Mouse (Mus musculus): ENCODE results near the gene Cps1.

Gene Cps1

GRCm38 (mm10) chr1:67122797-67123196 is at the start of gene Cps1:
Gene Cps1, plus strand, starts transcription at chr1:67123026.
- DNase-seq (ENCODE audit: low spot score): no peak

GRCm38 (mm10) chr1:67077739-67078138 is 45.1 kb upstream of the Cps1 start:
- DNase-seq (ENCODE audit: low spot score): no peak

DNA sequence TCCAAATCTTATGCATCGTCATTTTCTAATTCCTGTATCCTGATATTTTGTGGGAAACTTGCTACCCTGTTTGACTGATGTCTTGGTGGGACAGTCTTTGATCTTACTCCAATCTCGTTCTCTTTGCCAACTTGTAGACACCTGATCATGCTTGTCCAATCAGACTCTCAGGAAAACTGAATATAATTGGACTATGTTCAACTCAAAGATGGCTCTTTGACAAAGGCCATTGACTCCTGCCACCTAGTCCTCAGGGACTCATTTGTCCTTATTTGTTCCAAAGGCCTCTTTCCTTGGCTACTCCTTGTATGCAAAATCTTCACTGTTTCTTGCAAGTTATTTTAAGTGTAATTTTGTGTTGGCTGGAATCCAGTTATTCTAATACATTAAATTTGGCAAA is 44.2 kb upstream of the Cps1 start:
- no peak for DNase-seq (ENCODE audit: low spot score)

DNA sequence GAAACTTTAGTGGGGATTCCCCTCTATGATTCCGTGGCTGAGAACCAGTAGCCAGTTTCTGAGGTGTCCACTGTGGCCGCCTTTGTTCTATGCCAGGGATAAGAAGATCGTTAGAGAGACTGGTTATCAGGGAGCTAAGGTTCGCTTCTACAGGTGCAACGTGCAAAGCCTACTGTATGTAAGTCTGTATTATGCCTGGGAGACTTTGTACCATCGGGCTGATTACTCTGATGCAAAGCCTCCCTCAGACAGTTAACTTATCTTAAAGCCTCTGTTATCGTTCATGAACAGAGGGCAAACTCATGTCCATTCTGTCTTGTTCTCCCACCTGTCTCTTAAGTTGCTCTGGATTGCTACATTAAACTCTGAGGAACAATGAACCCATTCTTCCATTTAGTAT is 43.7 kb upstream of the Cps1 start:
- no peak for DNase-seq (ENCODE audit: low spot score)

- no peak for DNase-seq (ENCODE audit: low spot score)
Observed at GRCm38 (mm10) chr1:67092473-67092872, 30.4 kb upstream of the Cps1 start.

GRCm38 (mm10) chr1:67099215-67099614 is 23.6 kb upstream of the Cps1 start:
- no peak for DNase-seq (ENCODE audit: low spot score)

- DNase-seq (ENCODE audit: low spot score): no peak
Observed at GRCm38 (mm10) chr1:67103476-67104248, 19.2 kb upstream of the Cps1 start.

GRCm38 (mm10) chr1:67111621-67112298 is 11.1 kb upstream of the Cps1 start:
- DNase-seq (ENCODE audit: low spot score): no peak

GRCm38 (mm10) chr1:67113343-67114030 is 9.3 kb upstream of the Cps1 start:
- DNase-seq (ENCODE audit: low spot score): no peak

DNA sequence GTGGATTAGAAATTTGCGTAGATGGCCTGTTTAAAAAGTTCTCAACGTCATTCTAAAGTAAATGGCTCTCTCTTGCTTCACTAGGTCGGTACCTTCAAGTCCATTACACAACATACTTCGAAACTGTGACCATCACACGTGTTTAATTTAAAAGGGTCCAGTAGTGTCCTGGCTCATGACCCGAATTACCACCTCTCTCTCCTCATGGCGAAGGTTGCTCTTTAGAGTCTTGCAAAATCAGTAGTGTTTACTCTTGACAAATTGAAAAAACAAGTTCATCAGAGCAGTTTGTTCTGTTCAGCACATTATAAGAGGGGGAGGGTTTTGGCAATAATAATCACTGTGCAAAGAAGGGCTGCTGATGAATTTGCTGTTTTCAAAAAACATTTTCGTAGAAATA is 6.3 kb upstream of the Cps1 start:
- DNase-seq (ENCODE audit: low spot score): no peak

GRCm38 (mm10) chr1:67117778-67118177 is 5.0 kb upstream of the Cps1 start:
- DNase-seq (ENCODE audit: low spot score): no peak

DNA sequence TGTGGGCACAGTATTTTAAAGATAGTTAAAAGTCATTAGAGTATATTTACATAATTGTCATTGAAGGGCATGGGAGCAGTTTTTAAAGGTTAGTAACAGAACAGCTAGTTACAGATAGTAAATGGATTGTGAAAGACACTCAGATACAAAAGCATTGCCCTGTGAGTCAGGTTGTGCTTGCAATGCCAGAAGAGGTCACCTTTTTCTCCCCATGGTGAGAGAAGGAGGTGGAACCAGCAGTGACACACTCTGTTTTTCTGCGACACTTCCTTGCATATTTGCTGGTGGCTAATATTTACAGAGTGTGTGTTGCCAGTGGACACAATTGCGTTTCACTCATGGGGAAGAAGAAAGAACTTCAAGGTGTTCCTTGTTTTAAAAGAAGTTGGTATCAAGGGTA is 2.6 kb downstream of the Cps1 start:
- DNase-seq (ENCODE audit: low spot score): no peak

DNA sequence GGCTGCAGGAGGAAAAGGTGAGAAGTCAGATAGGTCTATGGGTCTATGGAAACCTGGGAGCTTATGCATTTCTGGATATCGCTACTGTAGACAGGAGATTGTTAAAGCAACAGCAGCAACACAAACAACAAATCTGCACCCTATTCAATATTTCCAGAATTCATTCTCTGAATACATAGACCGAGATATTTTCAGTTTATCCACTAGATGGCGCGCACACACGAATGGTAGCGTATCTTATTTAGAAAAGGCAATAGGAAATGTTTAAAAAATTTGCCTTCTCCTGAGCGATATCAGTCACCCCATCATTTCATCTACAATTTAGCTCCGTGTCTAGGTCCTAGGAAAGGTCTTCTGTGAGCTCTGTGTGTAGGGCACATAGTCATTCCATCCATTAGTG is 21.1 kb downstream of the Cps1 start:
- DNase-seq (ENCODE audit: low spot score): no peak

GRCm38 (mm10) chr1:67151246-67151645 is 28.4 kb downstream of the Cps1 start:
- no peak for DNase-seq (ENCODE audit: low spot score)

DNA sequence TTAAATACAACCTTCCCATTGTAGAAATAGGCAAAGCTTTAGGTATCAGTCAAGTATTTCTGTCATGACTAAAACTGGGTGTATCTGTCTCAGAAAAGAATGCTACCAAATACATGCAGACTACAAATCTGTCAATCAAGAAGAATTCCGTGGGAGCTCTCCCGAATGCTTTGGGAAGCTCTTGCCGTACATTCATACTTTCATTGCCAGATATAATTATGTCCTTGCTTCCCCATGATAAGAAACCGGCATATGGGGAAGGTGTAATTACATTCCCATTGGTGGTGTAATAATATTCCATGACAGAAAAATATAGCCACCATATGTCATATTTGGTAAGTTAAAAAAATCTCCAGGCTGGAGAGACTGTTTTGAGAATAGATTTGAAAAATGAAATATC is 44.5 kb downstream of the Cps1 start:
- DNase-seq (ENCODE audit: low spot score): no peak

- no peak for DNase-seq (ENCODE audit: low spot score)
Observed at GRCm38 (mm10) chr1:67181165-67181564, 58.3 kb downstream of the Cps1 start.

- no peak for DNase-seq (ENCODE audit: low spot score)
Observed at GRCm38 (mm10) chr1:67182201-67182600, 59.4 kb downstream of the Cps1 start.

DNA sequence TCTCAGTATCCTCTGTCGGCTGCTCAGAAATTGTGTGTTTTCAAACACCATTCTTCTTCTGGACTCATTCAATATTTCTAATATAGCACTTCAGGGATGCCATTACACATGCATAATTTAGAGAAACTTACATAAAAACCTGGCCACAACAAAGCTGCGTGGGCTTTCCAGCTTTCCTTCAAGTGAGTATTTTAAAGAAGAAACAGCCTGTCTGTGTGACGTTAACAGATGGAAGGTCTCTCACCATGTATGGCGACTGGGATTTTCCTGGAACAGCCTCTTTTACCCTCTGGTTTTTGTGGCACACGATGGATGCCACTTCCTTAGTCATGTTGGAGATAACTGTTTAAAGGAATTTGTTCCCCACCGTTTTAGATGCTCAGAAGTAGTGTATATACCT is 60.7 kb downstream of the Cps1 start:
- no peak for DNase-seq (ENCODE audit: low spot score)

DNA sequence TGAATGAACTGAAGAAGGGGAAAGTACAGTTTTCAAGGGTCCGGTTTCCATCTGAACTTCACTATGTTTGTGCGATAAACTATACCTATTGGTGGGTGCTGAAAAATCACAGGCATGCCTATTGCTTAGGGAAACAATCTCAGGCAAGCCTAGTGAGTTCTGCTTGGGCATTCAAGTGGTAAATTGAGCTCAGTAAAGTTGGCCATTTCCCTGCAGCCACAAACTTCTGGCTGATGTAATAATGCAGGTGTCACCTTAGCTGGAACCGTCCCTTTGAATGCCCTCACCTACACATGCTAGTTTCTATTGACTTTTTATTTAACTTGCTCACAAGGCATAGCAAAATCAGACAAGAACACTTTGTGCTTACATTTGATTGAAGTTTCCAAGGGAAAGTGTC is 61.3 kb downstream of the Cps1 start:
- DNase-seq (ENCODE audit: low spot score): no peak

DNA sequence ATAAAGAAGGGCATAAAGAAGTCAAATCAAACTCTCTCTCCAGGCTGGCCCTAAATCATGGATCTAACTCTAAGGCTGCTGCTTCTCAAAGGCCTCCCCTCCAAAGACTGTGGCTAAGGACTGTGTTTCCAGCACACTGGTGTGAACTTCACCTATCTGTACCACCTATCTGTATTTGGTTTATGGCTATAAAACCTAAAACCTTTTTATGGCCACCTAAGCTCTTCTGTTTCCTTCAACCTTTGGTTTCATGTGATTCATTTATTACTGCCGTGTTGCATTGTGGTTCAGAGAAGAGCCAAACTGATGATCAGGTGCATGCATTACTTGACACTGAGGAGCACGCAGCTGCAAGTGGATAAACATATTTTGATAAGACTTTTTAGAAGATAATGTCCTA is 74.5 kb downstream of the Cps1 start:
- no peak for DNase-seq (ENCODE audit: low spot score)

DNA sequence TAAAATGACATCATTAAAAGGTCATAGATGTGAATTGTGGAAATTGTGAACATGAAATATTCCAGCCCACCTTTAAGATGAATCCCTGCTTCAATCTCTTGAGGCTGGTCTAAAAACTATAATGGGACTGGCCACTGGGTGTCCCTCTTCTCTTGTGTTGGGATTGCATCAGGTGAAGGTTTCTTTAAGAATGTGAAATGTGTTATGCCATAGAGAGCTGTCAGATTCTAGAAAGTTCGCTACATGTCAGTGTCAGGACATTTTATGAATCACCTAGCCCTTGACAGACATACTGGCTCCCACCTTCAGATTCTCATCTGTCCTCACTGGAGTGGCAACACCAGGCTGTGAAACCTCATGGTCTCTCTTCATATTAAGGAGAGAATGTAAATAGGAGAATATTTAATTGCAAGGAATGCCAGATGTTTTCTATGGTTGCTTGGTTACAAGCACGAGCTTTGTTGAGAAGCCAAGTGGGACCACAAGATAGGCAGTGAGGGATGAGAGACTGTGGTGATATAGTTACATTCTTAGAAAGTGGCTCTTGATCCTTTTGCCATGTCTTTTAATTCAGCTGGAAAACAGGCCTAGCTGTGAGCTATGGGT is 95.6 kb downstream of the Cps1 start:
- DNase-seq (ENCODE audit: low spot score): no peak

GRCm38 (mm10) chr1:67223666-67224065 is 100.8 kb downstream of the Cps1 start:
- no peak for DNase-seq (ENCODE audit: low spot score)

DNA sequence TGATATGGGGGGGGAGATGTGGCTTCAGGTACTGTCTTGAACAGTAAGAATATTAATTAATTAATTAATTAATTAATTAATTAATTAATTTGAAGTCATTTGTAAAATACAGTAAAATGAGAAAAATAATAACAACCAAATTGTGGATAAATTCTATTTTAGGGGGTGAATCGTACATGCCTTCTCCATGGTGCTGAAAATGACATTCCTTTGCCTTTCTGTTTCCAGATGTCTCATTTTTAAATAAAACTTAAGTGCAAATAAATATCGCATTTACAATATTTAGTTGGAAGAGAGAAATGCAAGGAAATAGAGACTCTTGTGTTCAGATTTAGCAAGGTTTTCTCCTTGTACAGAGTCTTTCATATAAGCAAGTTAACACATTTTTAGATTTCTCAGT is 112.0 kb downstream of the Cps1 start:
- no peak for DNase-seq (ENCODE audit: low spot score)

Data from testis, postnatal 14 days (tissue).